Mouse (Mus musculus): Measurements from ENCODE around the gene Mettl5.

- no peak for TF ChIP-seq CTCF (IDR thresholded peaks at IDR 0.05; ENCODE audit: low read depth)
- TF ChIP-seq EP300 (IDR thresholded peaks at IDR 0.05; ENCODE audit: low read depth), result no peak
Measured at GRCm38 (mm10) chr2:69828031-69828430, 57.4 kb downstream of the Mettl5 start.
